Mouse (Mus musculus) lung, embryonic 14.5 days (tissue): Measurements from ENCODE around the gene Zfp704. TPM values are rescaled to one million over a fixed set of nuclear protein-coding genes. Genes with fewer than 3 reads are reported as not detected.

Experiments
- ATAC-seq: fragments of 200-750 bp; cut with Nextera tagmentation; 2 replicates; pipeline ENCODE4 v1.8.0; 2017; ENCODE audit warnings: mild to moderate bottlenecking, moderate TSS enrichment, moderate library complexity; ENCODE audit not compliant: insufficient read depth
- DNase-seq: peaks from one replicate; pipeline ENCODE4 v3.0.0-alpha.2; 2015
- H3K27ac ChIP-seq: fragments of 300-500 bp; sonication (generic); 2 replicates; pipeline ENCODE4 v1.5.1; 2014; ENCODE audit warnings: low read depth, mild to moderate bottlenecking, moderate library complexity
- H3K27me3 ChIP-seq: fragments of 300-500 bp; sonication (generic); 2 replicates; pipeline ENCODE4 v1.6.1; 2014; ENCODE audit warnings: low read length, control low read depth; ENCODE audit not compliant: insufficient read depth
- H3K36me3 ChIP-seq: fragments of 300-500 bp; sonication (generic); 2 replicates; pipeline ENCODE4 v1.6.1; 2014; ENCODE audit warnings: control low read depth; ENCODE audit not compliant: insufficient read depth
- H3K4me1 ChIP-seq: fragments of 300-500 bp; sonication (generic); 2 replicates; pipeline ENCODE4 v1.6.1; 2014; ENCODE audit warnings: antibody characterized with exemption, control low read depth; ENCODE audit not compliant: insufficient read depth
- H3K4me2 ChIP-seq: fragments of 300-500 bp; sonication (generic); 2 replicates; pipeline ENCODE4 v1.6.1; 2014; ENCODE audit warnings: mild to moderate bottlenecking
- H3K4me3 ChIP-seq: fragments of 300-500 bp; sonication (generic); 2 replicates; pipeline ENCODE4 v1.5.1; 2014; ENCODE audit warnings: low read depth, low read length
- H3K9ac ChIP-seq: fragments of 300-500 bp; sonication (generic); 2 replicates; pipeline ENCODE4 v1.6.1; 2014
- H3K9me3 ChIP-seq: fragments of 300-500 bp; sonication (generic); 2 replicates; pipeline ENCODE4 v1.6.1; 2016; ENCODE audit warnings: low read depth, low read length, control low read depth
- CTCF ChIP-seq: IDR thresholded peaks from 2 replicates; pipeline ENCODE4 v1.5.1; 2016; ENCODE audit warnings: antibody characterized with exemption, low read depth
- WGBS: fragments of 180-500 bp; shearing (Covaris S2); extraction: QIAGEN DNeasy Blood & Tissue Kit; methylation state at CpG from one replicate; pipeline ENCODE4 v1.1.7; 2014; 5-methylcytosine and 5-hydroxymethylcytosine counted together
- polyA plus RNA-seq: library from polyadenylated mRNA; unstranded; fragments of >200 nt; fragmentation: Nextera tagmentation; extraction: Ambion mirVana; gene quantifications from 2 replicates; pipeline ENCODE4 v1.2.1, GENCODE M21; 2014

Zfp704 gene
- polyA plus RNA-seq, 1 experiment from 2014 or later: 13.7 TPM

GRCm38 (mm10) chr3:9519491-9519890 lies 90.4 kb downstream of the Zfp704 start:
- Histone ChIP-seq H3K9me3 (no peaks in the 10 kb centered on the region), H3K4me2 (peak overlapping the region; percentile 42; the same call in 1 of the 2 replicates)

DNA sequence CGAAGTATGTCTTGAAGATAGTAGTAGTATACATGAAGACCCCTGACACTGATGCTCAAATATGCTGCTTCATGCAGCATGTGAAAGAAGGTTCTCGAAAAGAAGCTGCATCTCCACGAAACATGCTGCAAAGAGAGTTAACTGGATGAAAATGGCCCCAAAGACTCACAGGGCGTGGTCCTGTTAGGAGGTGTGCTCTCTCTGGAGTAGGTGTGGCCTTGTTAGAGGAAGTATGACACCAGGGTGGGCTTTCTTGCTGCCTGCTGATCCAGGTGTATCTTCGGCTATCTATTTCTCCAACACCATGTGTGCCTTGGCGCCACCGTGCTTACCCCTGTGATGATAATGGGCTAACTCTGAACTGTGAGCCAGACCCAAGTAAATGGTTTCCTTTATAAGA lies 90.9 kb downstream of the Zfp704 start:
- no peaks in the 10 kb centered on the region for H3K36me3 ChIP-seq
- no peaks in the 10 kb centered on the region for H3K27me3 ChIP-seq
- H3K4me3 ChIP-seq: no peak overlapping the region
- H3K4me2 ChIP-seq: no peak overlapping the region
- TF ChIP-seq CTCF: no peak
- H3K27ac ChIP-seq: peak overlapping the region; percentile 94
- no peaks in the 10 kb centered on the region for H3K9me3 ChIP-seq
- DNase-seq (no peak), ATAC-seq (no peak)
- WGBS: 92% methylated on average over 7 of the region's 7 CpGs
- no peak overlapping the region for H3K9ac ChIP-seq
- H3K4me1 ChIP-seq: peaks cover 35% of the 10 kb centered on the region

More at GRCm38 (mm10) chr3:9519491-9519890, 90.4 kb downstream of the Zfp704 start:
- 46% methylated on average over 4 of the region's 4 CpGs for WGBS
- H3K36me3 ChIP-seq: no peaks in the 10 kb centered on the region
- H3K27ac ChIP-seq: peak overlapping the region; percentile 94
- ATAC-seq (no peak), DNase-seq (no peak)
- no peak overlapping the region for H3K9ac ChIP-seq
- H3K27me3 ChIP-seq: no peaks in the 10 kb centered on the region
- TF ChIP-seq CTCF: no peak
- no peak overlapping the region for H3K4me3 ChIP-seq
- peaks cover 39% of the 10 kb centered on the region for H3K4me1 ChIP-seq

- no peak overlapping the region for H3K4me3 ChIP-seq
- DNase-seq: no peak
- H3K4me2 ChIP-seq: no peak overlapping the region
- H3K4me1 ChIP-seq: peaks cover 23% of the 10 kb centered on the region
- no peak overlapping the region for H3K27ac ChIP-seq
- WGBS: 71% methylated on average over 8 of the region's 8 CpGs
- no peak overlapping the region for H3K9ac ChIP-seq
- no peaks in the 10 kb centered on the region for H3K36me3 ChIP-seq
- H3K27me3 ChIP-seq: no peaks in the 10 kb centered on the region
- ATAC-seq: no peak
- no peaks in the 10 kb centered on the region for H3K9me3 ChIP-seq
- TF ChIP-seq CTCF: no peak
Measured at GRCm38 (mm10) chr3:9516119-9516855, 93.6 kb downstream of the Zfp704 start.

GRCm38 (mm10) chr3:9515527-9515926 lies 94.4 kb downstream of the Zfp704 start:
- DNase-seq (no peak), ATAC-seq (no peak)
- Histone ChIP-seq H3K27me3 (no peaks in the 10 kb centered on the region), H3K4me3 (no peak overlapping the region), H3K36me3 (no peaks in the 10 kb centered on the region), H3K9ac (no peak overlapping the region), H3K9me3 (no peaks in the 10 kb centered on the region), H3K4me1 (peaks cover 17% of the 10 kb centered on the region; the same call in 1 of the 2 replicates), H3K27ac (no peak overlapping the region), H3K4me2 (no peak overlapping the region)
- TF ChIP-seq CTCF: no peak
- WGBS: 45% methylated on average over 8 of the region's 8 CpGs

GRCm38 (mm10) chr3:9513703-9514110 lies 96.2 kb downstream of the Zfp704 start:
- H3K4me3 ChIP-seq: no peak overlapping the region
- TF ChIP-seq CTCF: no peak
- H3K9me3 ChIP-seq: no peaks in the 10 kb centered on the region
- no peak overlapping the region for H3K27ac ChIP-seq
- H3K9ac ChIP-seq: no peak overlapping the region
- no peak overlapping the region for H3K4me2 ChIP-seq
- no peak for ATAC-seq
- no peaks in the 10 kb centered on the region for H3K36me3 ChIP-seq
- 68% methylated on average over 7 of the region's 7 CpGs for WGBS
- no peak for DNase-seq
- 0 out of 2 replicates have a peak, but pooled peaks cover 3% of the 10 kb centered on the region for H3K4me1 ChIP-seq
- no peaks in the 10 kb centered on the region for H3K27me3 ChIP-seq

DNA sequence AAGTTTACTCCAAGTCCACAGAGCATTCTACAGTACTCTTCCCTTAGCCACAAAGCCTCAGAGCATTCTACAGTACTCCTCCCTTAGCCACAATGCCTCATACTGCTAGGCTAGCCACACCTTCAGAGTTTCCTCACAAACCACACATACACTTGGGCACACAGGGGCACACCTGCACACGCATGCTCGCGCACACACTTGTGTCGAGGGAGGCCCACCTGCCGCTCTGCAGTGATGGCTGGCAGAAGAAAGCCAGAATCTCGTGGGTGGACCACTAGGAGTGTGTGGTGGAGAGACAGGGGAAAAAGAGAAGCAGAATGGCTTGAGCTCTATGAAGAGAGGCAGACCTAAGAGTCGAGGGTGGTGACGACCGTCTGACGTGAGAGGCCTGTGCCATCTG lies 97.7 kb downstream of the Zfp704 start:
- WGBS: 93% methylated on average over 10 of the region's 10 CpGs
- no peak overlapping the region for H3K9ac ChIP-seq
- H3K4me3 ChIP-seq: no peak overlapping the region
- H3K4me1 ChIP-seq: 0 out of 2 replicates have a peak, but pooled peaks cover 3% of the 10 kb centered on the region
- ATAC-seq: no peak
- no peak overlapping the region for H3K4me2 ChIP-seq
- H3K9me3 ChIP-seq: no peaks in the 10 kb centered on the region
- no peaks in the 10 kb centered on the region for H3K27me3 ChIP-seq
- TF ChIP-seq CTCF: no peak
- no peak for DNase-seq
- no peak overlapping the region for H3K27ac ChIP-seq
- H3K36me3 ChIP-seq: no peaks in the 10 kb centered on the region

DNA sequence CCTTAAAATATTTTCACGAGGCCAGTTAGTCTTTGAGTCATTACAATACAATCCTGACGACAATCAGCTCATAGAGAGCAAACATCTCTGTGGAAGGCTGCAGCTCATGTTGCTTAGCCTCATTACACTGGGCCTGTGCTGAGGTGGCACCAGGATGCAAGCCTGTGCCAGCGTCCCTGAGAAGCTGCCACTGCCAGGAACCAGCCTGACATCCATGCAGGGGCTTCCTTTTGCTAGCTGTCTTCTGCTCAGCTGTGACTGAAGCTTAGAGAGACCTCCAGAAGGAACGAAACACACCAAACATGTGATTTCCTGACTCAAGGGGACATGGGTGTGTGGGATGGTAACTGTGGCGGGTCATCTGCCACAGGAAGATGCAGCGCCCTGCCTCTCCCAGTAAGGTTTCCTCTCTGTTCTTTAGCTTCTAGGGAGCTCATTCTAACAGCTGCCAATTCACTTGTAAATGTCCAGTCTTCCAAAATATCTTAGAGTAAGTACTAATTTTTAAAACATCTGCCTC lies 104.1 kb downstream of the Zfp704 start:
- Histone ChIP-seq H3K27ac (no peak overlapping the region), H3K4me1 (peaks cover 6% of the 10 kb centered on the region), H3K4me2 (no peak overlapping the region), H3K9me3 (no peaks in the 10 kb centered on the region), H3K36me3 (no peaks in the 10 kb centered on the region), H3K27me3 (no peaks in the 10 kb centered on the region), H3K9ac (no peak overlapping the region), H3K4me3 (no peak overlapping the region)
- DNase-seq (no peak), ATAC-seq (no peak)
- no peak for TF ChIP-seq CTCF
- 67% methylated on average over 6 of the region's 6 CpGs for WGBS
